Mouse (Mus musculus) cerebellum, adult (tissue): Measurements from ENCODE around the gene AI837181.
"Not testable (repeated sequence)": the region's sequence is repeated elsewhere in the genome, so short reads cannot be mapped to it uniquely, and the experiment has no call there.

ENCODE experiments used
- ATAC-seq: cut with Nextera tagmentation; 2 replicates; pipeline ENCODE4 v1.9.2; 2017; ENCODE audit warnings: mild to moderate bottlenecking, moderate library complexity, mixed read lengths; ENCODE audit not compliant: insufficient number of reproducible peaks, low FRiP score, low TSS enrichment

Gene AI837181

DNA sequence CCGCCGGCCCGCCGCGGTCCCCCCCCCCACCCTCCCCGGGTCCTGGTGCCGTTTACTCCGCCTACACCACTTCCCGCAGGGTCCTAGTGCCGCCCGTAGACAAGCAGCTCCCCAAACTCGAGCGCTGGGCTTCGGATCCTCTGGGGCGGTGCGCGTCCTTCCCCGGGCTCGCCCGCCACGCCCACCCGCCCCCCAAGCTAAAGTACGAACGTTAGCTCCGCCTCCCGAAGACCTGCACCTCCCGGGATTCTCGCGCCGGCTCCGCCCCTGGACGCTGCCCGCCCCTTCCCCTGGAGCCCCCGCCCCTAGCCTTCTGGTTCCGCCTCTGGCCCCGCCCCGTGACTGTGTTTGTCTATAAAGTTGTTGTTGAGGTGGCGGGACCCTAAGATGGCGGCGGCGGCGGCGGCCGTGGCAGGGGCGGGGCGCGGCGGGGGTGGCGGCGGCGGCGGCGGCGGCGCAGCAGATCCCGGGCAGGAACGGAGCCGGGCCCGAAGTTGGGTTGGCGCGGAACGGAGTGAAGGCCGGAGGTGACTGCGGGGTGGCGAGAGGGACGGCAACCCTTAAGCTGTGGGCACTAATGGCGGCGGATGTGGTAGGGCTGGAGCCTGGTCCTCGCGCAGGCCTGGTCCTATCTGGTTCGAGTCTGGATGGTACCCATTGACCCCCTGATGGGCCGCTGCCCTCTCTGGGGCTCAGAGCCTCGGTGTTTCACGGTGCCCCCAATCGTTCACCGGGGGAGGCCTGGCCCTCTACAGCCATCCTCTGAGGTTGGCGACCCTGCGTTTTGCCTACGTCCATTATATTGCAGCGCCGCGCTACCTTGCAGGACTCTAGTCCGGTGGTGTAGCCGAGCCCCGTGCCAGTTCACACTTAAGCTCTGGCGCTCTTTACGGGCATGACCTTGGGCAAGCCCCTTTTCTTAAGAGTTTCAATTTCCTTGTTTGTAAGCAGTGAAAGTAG, at the start of gene AI837181, which contains the start of gene Drap1:
Gene AI837181 (plus strand): TSS at position 363 of the 960 bp plus-strand sequence.
Gene Drap1 (minus strand): TSS at position 198 of the 960 bp plus-strand sequence.
- peak; percentile 63 for ATAC-seq

DNA sequence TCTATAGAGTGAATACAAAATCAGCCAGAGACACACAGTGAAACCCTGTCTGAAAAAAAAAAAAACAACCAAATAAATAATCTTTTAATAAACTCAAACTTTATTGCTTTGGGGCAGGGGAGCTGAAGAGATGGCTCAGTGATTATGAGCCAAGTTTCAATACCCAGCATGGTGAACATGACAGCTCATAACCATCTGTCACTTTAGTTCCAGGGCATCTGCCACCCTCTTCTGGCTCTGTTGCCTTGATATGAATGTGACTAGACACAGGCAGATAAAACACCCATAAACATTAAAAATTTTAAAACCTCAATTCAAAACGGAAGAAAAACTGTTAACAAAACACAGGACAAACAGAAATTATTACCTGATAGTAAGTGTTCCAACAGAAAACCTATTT, 47.5 kb upstream of the AI837181 start:
- no peak for ATAC-seq

DNA sequence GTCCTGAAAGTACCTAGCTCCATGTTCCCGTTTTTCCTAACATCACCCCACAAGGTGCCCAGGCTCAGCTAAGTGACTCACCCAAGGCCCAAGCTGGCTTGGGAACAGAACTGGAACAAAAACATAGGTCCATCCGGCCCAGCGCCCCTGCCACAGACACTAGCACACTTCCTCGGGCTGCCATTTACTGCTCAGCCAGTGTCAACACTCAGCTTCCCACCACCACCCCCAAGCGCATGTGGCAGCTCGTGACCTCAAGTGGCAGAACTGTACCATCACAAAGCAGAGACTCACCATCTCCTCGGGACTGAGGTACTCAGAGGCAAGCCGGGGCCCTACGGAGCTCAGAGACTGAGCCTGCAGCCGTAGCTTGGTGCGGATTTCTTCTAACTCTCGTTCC, 41.6 kb upstream of the AI837181 start:
- no peak for ATAC-seq

DNA sequence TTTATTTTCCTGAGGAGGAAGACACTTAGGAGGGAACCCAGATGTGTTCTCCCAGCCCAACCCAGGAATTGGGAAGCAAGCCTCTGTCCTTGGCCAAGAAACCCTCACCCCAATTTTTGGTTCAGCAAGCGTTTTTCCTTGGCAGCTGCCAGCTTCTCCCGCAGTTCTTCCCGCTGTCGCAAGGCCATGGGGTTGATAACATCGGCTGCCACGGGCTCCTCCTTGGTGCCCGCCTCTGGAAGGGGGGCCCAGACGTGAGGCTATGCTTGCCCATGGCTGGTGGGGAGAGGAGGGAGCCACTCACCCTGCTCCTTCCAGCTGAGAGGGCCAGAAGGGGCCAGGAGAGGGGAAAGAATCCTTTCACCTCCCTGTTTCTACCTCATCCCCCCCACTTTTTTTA, 40.2 kb upstream of the AI837181 start:
- ATAC-seq = no peak

DNA sequence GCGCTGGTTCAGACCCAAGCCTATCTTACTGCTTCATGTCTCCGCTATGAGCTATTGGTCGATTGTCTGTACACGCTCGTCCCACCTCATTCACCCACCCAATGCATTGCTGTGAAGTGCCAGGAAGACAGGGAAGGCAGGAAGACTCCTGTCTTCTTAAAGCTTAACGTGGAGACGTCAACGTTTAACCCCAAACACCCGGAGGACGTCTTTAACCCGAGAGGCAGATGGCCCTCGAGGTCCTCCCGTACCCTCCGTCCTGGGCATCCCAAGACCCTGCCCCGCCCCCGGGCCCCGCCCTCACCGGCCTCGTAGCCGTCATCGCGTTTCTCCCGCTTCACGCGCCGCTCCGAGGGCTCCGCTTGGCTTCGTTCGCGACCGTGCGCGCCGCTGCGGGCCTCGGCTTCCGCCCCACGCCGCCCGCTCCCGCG, 36.9 kb upstream of the AI837181 start:
- ATAC-seq = no peak

DNA sequence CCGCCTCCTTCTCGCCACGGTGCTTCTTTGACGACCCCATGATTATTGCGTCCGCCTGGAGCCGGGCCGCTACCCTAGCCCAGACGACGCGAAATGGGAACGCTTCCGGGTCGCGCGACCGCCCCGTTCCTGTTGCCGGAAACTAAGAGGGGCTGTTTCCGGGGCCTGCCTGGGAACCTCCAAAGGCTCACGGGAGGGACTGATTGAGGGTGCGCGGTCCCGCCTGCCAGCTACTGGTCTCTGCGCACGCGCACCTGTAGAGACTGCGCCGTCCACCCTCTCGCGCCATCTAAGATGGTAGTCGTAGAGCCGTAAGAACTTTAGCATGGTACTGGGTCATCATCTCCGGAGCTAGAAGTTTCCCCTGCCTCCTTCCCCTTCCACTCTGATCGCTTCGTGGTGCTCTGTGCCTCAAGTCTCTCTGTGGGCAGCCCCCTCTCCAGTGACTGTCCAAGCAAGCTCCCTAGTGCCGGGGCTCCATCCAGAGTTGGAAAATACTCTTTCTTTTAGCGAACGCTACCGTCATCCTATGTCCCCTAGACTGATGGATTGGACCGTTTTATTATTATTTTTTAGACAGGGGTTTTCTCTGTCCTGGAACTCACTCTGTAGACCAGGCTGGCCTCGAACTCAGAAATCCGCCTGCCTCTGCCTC, 36.2 kb upstream of the AI837181 start, which contains the start of gene Sart1:
Gene Sart1 (minus strand): TSS at position 116 of the 655 bp plus-strand sequence.
- ATAC-seq = peak; percentile 94

DNA sequence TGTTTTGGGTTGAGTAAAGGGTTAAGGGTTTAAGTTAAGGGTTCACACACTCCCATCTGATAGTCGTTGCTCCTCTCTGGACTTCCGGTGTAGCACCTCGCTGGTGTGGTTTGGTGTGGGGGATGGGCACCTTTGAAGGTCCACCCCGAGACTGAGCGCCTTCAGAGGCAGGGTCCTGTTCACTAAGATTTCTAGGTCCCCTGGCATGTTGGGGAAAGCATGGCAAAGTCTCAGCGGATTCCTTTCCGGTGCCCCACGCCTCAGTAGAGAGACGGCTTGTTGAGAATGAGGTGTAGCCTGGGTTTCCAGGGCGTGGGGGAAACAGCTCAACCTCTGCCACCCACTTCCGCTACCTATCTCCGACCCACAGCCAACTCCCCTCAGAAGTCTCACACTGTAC, 35.3 kb upstream of the AI837181 start:
- ATAC-seq = no peak

DNA sequence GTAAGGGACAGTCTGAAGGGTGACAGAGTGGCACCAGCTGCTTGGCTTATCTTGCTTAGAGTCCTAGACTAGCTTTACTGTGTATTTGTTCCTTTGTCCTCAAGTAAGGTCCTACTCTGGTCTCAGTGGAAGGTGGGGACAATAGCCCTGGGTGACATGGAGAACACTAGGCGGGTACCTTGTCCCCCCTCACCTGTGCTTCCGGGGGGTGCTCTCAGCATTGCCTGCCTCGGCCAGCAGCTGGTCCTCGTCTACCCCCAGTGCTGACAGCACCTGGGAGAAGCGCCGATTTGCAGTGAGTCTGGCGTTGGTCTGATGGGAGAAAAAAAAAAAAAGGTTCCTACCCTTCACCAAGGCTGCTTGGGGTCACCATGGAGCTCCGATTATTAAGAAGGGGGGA, 34.5 kb upstream of the AI837181 start:
- ATAC-seq = no peak

DNA sequence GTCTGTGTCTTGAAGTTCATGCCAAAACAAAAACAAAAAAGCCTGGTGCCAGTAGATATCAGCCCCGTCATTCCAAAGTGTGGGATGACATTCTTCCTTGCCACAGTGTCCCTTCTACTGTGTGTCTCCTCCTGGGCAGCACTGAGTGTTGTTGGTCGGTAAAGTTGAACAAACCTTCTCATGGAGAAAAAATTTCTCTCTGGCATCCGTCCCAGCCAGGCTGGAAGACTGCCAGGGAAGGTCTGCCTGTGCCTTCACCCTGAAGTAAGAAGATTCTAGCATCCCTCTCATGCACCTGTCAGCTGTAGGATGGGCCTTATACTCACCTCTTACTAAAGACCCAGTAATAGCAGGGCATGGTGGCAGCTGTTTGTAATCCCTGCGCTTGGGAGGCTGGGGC, 32.1 kb upstream of the AI837181 start:
- no peak for ATAC-seq

DNA sequence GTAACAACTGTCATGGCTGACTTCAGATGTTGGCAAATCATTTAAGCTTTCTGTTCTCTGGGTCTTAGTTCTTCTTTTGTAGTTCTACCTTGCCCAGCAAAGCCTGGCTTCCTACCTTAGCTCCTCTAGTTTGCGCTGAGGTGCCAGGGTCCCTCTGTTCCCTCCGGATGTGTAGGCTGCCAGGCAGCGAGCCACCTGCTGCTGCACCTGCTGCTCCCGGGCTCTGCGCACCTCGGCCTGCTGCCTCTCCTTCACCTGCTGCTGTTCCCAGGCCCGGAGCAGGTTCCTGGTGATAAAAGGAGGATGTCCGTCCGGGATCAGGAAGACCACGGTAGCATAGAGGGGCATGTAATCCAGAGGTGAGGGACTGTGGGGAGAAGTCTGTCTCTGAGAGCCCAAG, 30.8 kb upstream of the AI837181 start:
- no peak for ATAC-seq

DNA sequence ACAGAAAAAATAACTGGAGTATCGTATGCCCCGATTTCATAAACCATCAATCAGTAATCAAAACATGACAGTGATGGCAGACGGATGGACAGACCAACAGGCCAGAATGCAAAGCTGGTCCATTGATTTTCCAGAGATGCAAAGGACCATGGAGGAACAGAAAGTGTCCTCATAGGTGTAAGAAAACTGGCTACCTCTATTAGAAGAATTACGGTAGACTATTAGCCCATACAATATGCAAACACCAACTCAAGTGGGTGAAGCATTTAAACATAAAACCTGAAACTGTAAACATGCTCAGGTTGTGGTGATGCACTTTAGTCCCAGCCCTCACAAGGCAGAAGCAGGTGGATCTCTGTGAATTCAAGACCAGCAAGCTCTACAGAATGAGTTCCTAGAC, 29.6 kb upstream of the AI837181 start:
- no peak for ATAC-seq

DNA sequence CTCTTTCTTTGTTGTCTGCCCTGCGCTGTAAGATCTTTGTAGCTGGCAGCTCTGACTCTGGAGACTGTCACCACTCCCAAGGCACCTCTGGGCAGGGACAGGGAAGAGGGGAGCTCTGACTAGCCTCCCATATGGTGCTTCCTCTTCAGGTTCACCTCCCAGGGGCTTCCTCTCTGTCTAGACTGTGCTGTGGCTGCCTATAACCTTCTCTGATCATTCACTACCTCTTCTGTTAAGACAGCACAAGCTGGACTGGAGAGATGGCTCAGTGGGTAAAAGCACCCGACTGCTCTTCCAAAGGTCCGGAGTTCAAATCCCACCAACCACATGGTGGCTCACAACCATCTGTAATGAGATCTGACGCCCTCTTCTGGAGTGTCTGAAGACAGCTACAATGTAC, 23.9 kb upstream of the AI837181 start:
- not testable (repeated sequence) for ATAC-seq

DNA sequence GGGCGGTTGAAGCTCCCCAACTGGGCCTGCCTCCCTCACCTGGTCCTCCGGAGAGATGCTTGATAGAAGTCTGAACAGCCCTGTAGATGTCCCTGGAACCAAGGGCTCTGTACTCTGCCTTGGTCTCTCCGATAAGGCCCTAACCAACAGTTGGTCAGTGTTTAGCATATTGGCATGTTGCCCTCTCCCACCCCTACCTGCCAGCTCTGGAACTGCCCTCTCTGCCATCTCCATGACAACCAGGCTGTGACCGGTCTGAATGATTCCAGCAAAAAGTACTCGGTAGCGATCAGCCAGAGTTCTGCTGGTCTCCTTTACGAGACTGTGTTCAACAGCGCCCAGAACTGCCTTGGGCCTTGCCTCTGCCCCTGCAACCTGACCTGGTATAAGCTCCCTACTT, 22.7 kb upstream of the AI837181 start, which contains the start of gene Tsga10ip:
Gene Tsga10ip (minus strand): TSS at position 234 of the 400 bp plus-strand sequence.
- ATAC-seq = no peak

DNA sequence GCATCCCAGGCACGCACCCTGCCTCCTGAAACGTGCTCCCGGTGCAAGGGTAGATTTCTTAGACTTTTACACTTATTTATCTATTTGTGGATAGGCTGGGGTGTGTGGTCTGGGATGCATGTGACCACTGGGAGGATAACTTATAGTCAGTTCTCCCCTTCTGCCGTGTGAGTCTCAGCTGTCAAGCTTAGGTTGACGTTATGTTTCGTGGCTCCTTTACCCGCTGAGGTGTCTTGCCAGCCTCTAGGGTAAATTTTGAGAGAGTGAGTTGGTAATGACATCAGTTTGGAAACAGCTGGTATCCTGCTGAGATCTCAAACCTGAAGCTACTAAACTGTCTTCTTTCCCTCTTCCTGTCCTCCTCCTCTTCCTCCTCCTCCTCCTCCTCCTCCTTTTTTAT, 19.0 kb upstream of the AI837181 start:
- ATAC-seq = no peak

DNA sequence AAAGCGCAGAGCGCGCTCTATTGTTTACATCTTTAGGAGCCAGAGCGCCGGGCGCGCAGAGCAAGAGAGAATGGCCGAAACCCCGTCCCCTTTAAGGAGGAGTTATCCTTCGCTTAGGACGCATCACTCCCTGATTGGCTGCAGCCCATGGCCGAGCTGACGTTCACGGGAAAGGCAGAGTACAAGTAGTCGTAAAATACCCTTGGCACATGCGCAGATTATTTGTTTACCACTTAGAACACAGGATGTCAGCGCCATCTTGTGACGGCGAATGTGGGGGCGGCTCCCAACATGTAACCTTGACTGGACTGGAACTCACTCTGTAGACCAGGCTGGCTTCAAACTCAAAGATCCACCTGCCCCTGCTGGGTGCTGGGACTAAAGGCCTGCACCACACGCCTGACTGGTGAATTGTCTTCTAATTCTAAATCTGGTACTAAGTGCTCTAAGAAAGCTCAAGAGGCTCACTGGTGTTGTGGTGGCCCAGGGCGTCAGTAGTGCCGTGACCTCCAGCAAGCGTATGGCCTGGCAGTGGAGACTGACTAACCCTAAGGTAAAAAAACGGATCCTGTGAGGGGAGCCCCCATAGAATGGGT, 18.3 kb upstream of the AI837181 start:
- ATAC-seq = not testable (repeated sequence)

DNA sequence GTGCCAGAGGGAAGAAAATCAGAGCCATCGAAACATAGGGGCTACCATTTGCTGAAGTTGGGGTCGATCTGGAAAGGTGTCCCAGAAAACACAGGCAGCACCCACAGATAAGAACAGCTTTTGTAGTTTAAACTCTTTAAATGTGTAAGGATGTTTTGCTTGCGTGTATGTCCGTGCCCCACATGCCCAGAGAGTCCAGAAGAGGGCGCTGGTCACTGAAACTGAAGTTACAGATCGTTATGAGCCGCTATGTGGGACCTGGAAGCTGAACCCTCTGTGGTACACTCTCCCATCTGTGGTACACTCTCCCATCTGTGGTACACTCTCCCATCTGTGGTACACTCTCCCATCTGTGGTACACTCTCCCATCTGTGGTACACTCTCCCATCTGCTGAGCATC, 17.8 kb upstream of the AI837181 start:
- peak; percentile 87; the same call in 1 of the 2 replicates for ATAC-seq

DNA sequence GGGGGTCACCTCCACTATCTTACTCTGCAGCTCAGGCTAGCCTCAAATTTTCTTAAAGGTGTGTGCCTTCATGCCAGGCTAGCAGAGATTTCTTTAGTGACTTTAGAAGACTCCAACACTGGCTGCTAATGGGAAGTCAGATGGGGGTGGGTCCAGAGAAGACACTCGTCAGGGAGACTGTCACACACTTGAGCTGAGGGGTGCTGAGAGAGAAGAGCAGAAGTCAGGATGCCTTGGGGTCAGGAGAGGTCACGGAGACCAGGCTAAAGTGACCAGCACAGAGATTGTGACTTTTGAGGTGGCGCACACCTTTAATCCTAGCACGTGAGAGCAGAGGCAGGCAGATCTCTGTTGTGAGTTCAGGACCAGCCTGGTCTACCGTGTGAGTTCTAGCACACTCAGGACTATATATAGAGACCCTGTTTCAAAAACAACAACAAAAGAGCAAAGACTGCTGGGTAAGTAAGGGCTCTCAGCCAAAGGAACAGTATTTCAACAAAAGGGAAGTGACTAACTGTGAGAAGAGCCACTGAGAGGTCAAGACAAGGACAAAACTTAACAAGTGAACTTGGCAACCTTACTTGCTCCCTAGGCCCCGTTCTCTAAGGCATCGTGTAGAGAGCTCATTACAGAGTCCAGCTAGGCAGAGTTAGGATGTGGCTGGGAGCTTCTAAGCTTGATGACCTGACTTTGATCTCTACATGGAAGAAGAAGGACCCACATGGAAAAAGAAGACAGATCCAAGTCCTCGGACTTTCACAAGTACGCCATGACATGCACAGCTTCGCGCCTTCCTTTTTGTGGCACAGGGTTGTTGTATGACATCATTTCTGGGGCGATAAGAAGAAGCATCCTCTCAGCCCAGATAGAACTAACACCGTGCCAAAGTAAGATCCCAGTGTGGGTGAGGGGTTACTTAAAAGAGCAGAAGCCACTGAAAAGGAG, 16.6 kb upstream of the AI837181 start:
- ATAC-seq = no peak

DNA sequence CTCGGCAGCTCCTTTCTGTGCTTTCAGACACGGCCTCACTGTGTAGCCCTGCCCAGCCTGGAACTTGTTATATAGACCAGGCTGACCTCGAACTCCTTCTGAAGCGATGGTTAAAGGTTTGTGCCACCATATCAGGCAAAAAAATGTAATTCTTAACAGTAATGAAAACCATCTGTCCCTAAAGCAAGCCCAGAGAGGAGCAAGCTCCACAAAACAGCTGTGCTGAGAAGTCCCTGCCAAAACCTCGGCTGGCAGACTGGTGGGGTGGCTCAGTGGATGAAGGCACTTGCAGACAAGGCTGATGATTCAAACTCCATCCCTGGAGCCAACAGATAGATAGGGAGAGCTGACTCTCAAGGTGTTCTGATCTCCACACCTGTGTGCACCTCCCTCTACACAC, 15.9 kb upstream of the AI837181 start:
- ATAC-seq = no peak

DNA sequence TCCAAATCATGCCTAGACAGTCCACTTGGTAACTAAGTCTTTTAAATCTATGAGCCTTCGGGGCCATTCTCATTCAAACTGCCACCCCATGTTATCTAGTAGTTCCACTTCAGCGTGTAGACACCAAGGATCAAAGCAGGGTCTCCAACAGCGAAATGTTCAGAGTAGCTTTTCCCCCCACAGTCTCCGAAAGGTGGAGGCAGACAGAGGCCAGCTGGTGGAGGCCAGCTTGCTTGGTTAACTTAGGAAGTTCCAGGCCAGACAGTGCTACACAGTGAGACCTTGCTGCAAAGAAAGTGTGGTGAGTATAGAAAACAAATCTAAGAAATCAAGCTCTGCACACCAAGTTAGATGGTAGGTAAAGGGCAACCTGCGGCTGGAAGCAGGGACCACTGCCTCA, 14.3 kb upstream of the AI837181 start:
- ATAC-seq = no peak

DNA sequence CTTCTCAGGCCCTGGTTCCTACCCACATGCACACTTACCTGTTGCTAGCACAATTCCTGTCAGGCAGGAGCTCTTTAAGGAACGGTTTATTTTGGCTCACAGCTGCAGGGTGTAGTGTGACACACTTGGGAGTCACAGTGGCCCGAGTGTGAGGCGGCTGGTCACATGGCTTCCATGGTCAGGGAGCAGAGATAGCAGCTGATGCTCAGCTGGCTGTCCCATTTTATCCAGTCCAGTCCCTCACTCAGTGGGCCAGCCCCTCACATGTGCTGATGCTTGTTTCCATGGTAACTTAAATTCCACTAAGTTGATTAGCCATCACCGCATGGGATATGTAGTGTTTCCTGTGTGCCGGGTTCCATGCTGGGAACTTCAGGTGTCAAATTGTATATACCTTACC, 13.0 kb upstream of the AI837181 start:
- no peak for ATAC-seq
